Mouse (Mus musculus): ENCODE measurements around the gene Gfpt1.
"Not testable (repeated sequence)": the region's sequence is repeated elsewhere in the genome, so short reads cannot be mapped to it uniquely, and the experiment has no call there.

Gene Gfpt1

DNA sequence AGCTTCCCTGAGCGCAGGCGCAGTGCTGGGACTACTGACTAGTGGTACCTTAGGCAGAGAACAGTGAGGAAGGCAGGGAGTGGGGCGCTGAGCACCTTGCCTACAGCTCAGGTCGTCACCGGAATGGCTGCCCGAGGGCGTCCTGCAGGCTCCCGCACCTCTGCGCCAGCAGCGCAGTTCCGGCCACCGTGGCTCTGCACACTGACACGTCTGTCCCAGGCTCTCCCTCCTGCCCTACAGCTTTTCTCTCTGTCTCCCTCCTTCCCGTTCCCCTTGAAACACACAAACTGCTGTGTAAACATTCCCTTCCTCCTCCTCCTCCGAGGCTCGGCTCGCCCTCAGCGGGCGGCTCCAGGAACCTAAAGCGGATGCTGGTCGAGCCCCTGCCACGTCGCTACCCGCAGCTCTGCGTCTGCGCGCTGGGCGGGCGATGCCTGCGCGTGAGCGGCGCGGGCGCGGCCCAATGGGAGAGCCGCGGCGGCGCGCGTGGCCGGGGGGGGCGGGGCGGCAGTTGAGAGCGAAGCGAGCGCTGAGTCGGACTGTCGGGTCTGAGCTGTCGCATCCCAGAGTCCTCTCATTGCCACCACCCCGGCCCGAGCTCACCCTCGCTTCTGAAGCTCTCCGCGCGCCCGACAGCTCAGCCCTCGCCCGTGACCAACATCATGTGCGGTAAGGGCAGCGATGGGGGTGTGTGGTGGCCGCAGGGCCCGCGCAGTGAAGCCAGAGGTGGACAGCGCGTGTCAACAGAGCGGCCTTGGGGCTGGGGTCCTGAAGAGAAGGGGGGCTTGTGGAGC lies at the start of gene Gfpt1:
Gene Gfpt1 (plus strand): TSS at position 510 of the 794 bp plus-strand sequence.
- peak; percentile 94 for DNase-seq (ENCODE audit: low read depth, low spot score)

DNA sequence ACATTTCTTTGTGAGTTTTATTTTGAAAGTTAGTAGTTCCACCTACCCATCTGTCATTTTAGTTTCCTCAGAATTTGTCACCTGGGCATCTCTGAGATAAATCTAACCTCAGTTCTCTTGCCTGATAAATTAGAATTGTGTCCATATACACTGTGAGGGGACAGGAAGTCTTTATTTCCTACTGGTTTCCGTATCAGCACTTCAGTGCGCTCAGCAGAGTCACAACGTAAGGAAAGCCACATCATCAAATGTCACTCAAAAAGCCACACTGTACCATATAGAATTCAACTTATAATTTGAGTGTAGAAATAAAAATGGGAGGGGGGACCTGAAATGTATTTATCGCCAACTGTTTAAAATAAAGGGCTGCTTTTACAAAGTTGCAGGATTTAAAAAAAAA lies 48.4 kb upstream of the Gfpt1 start:
- no peak for DNase-seq (ENCODE audit: low read depth, low spot score)

DNA sequence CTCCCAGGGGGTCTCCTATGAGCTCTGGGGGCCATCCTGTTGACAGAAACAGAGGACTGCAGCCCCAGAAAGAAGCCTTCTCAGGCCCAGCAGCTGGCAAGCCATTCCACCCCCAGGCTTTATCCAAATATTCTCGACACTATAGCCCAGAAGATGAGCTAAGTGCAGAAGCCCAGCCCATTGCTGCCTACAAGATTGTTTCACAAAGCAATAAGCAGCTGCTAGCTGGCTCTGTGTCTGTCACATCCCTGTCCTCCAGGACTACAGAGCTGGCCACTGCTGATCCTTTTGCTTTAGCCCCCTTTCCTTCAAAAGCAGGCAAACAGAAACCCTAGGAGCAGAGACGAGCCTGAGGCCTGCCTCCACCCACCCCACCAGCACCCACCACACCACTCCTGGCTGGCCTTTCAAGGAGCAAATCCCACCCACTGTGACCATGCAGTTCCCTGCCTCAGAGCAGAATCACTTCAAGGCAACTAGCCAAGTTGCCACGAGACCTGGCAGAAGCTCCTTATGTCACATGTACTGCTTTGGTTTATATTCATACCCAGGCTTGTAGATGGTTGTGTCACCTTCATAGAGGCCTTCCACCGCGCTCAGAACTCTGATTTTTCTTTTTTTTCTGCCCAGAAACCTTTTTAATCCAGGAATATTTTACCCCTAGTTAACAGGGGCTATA lies 45.9 kb upstream of the Gfpt1 start:
- DNase-seq (ENCODE audit: low read depth, low spot score) = no peak

DNA sequence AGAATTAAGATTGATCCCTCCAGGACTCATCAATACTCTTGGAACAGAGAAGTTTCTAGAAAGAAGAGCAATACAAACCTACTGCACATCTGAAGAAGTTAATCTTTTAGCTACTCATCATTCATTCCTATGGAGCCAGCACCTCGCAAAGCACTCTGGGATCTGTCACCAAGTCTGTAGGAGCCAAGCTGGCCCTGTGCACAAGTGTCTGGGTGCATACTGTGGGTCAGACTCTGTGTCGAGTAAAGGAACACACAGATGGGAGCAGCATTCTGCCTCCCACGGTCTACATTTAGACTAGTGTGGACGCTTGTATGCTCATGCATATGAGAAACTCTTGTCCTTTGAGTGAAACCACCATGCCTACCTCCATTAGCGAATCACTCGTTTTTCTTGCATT lies 45.3 kb upstream of the Gfpt1 start:
- no peak for DNase-seq (ENCODE audit: low read depth, low spot score)

DNA sequence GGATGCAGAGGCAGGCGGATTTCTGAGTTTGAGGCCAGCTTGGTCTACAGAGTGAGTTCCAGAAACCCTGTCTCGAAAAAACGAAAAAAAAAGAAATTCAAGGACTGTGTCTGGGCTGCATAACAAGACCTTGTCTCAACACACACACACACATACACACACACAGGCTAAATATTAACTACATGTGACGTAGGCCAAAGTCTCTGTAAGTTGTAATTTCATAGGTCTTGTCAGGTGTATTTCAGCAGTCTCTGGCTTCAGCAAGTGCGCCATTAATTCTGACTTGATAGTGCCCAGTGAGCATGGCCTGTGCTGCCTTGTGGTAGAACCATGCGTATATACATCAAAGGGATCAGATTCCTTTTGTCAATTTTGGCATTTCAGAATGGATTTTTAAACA lies 40.7 kb upstream of the Gfpt1 start:
- no peak for DNase-seq (ENCODE audit: low read depth, low spot score)

DNA sequence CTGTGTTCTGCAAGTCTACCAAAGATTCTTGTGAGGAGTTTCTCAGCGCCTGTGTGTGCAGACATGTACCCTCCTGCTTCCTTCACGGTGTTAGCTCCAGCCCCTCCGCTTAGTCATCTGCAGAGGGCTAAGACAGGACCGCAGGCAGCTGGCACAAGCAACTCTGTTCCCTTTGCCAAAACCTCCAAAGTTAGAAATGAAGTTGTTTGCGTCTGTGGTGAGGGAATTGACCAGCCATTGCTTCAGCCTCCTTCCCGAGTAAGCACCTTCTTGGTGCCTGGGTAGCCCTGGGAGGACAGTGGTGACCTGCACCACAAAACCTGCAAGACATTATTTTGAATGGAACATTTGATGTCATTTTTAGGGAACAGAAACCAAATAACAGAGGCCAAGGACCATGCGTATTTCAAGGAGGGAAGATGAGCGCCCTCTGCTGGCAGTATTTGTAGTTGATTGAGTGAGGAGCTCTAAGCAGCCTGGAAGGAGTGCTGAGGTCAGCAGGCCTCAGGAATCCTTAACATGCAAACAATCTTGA lies 40.1 kb upstream of the Gfpt1 start:
- DNase-seq (ENCODE audit: low read depth, low spot score) = peak; percentile 99

DNA sequence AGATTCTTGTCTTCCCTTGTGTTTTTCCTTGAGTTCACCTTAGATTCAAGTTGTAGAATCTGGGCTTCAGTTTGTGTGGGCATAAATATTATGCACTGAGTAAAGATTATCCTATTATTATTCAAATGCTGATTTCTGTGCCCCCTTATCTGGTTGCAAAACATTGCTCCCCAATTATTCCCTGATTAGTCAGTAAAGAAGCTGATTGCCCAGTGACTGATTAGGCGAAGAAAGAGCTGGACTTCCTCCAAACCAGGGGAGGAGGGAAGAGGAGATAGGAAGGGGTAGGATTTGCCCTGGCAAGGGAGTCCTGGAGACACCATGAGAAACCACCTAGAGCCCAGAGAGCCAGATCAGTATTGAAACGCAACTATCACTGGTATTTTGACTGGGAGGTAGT lies 38.5 kb upstream of the Gfpt1 start:
- DNase-seq (ENCODE audit: low read depth, low spot score) = no peak

DNA sequence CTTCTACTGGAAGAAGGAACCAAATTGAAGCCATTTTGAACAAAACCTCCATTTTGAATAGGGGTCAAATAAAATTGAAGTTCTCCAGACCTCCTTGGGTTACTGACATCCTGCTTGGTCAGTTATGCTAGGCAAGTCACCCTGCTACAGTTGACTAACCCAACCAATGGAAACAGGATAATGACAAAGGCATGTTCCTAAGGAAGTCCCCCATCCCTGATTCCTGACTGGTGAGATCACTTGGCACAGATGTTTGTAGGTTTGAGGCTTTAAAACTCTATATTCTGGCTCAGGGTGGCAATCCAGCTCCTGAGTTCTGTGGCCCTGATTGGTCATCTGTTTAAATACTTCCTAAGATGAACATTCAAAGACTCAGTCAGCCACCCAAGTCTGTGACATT lies 37.1 kb upstream of the Gfpt1 start:
- peak; percentile 97 for DNase-seq (ENCODE audit: low read depth, low spot score)

DNA sequence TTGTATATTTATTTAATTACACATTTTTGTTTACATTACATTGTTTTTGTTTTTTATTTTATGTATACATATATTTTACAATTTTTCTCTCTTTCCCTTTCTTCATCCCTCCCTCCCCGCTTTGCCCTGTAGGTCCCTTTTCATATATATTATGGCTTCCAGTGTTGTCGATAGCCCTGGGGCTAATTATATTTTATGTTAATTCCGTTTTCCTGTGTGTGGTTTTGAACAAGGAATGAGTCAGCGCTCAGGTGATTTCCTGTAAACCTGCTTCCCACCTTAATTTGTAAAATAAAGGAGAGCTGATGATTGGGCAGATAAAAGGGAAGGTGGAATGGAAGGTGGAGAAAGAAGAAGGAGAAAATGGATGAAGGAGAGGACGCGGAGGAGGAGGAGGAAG lies 33.8 kb upstream of the Gfpt1 start, which contains the start of gene Nfu1:
Gene Nfu1 (plus strand): TSS at position 350 of the 400 bp plus-strand sequence.
- no peak for DNase-seq (ENCODE audit: low read depth, low spot score)

DNA sequence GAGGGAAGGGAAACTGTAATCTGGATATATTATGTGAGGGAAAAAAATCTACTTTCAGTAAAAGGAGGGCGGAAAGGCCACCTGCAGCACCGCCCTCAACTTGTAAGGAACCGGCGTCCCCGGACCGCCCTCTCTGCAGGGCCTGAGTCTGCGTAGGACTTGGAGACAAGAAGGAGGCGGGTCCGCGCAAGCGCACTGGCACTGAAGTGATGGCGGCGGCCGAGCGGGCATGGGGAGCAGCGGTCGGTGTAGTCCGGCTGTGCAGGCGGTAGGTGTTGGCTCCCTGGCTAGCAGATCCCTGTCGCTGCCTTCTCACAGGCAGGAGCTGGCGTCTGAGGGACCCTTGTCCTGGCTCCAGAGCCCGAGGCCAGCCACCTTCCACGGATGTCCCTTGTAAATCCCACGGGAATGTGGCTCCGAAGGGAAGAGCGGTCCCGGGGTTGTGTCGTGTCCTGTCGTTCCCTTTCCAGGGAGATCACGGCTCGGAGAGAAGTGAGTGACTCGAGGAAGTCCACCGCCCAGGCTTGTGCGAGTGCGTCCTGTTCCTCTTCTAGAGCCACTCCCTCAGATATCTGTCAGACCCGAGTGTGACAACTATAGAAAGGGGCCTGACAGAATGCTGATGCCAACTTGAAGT lies 32.8 kb upstream of the Gfpt1 start:
- peak; percentile 98 for DNase-seq (ENCODE audit: low read depth, low spot score)

DNA sequence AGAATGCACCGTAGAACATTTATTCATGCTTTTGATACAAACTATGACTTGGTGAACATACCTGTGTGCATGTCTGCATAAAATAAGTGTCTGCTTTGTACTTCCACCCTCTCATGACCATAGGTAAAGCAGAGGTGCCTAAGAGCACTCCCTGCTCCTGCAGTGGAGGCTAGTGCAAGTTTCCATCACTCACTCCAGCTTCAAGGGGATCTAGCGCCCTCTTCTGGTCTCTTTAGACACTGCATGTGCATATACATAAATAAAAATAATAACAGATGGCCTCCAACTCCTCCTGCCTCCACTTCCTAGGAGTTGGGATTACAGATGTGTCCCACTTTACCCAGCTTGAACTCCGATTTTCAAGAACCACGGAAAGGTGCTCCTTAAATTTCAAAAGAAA lies 25.7 kb upstream of the Gfpt1 start:
- peak; percentile 90 for DNase-seq (ENCODE audit: low read depth, low spot score)

DNA sequence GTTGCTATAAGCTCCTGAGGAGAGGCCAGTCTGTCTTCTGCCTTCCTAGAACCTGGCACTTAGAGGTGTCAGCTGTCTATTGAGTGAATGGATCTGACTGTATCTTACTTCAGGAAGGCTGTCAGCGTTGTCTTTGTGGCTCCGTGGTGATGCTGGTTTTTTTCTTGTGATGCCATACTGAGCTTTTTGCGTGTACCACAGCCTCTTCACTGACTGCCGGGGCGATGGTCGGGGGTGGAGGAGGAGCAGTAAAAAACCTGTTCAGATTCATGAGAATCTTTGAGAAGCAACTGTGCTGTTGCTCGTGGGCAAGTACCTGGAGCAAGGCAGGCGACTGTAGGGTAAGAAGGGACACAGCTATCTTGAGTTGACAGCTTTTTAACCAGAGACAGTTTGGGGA lies 23.8 kb upstream of the Gfpt1 start:
- no peak for DNase-seq (ENCODE audit: low read depth, low spot score)

DNA sequence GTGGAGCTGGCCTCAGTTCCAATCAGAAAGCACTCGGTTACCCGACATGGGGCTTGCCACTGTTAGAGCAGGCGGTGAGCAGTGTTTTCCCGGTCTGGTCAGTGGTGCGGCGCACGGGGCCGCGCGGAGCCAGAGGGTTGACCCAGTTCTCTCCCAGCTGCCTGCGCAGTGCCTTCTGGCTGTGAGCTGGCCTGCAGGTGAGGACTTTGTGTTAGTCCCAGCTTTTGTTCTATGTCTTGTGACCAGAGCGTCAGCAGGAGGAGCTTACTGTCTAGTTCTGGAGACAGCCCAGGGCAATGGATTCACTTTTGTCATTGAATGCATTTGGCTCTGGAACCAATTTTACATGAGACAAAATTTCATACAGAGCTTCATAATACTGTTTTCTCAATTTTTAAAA lies 20.9 kb upstream of the Gfpt1 start:
- no peak for DNase-seq (ENCODE audit: low read depth, low spot score)

DNA sequence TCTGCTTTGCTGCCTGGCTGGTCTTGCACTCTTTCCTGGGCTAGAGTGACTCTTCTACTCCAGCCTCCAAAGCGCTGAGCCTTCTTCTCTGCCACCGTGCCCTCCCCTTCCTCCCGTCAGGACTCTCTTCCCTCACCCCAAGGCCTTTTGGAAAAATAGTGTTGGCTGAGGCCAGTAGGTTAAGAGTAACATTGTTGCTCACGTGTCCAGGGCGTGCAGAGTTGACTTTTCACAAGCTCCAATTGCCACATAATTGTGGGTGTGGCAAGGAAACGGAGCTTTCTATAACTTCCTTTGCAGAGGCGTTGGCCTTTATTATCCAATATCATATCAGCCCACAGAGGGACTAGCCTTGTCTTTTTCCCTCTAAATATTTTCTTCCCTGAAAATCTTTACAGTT lies 15.7 kb upstream of the Gfpt1 start:
- DNase-seq (ENCODE audit: low read depth, low spot score) = no peak

DNA sequence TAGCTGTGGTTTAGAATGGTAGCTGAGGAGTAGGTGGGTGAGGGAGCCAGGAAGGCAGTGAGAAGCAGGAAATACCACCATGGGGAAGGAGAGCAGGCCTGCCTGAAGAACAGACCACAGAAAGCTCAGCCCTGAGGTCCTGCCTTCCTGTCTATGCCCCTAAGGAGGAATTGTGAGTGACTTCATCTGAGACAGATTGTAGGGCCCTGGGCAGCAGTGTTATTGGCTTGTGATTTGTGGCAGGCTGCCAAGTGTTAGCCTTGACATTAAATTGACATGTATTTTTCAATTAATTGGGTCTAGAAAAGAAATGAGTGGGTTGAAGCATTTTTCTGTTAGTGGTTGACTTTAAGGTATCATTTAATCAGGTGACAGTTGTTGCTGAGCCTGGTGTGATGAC lies 13.8 kb upstream of the Gfpt1 start:
- no peak for DNase-seq (ENCODE audit: low read depth, low spot score)

DNA sequence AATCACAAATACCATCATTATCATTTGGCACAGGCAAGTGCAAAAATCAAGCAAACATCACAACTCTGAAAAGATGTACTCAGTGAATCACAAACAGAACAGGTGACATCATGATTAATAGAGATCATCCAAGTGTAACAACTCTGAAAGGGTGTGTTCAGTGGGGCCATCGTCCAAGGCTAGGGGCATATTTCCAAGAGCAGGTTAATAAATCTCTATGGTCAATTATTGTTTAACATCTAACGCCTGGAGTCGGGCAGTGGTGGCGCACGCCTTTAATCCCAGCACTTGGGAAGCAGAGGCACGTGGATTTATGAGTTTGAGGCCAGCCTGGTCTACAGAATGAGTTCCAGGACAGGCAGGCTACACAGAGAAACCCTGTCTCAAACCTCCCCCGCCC lies 11.3 kb upstream of the Gfpt1 start:
- DNase-seq (ENCODE audit: low read depth, low spot score) = not testable (repeated sequence)

DNA sequence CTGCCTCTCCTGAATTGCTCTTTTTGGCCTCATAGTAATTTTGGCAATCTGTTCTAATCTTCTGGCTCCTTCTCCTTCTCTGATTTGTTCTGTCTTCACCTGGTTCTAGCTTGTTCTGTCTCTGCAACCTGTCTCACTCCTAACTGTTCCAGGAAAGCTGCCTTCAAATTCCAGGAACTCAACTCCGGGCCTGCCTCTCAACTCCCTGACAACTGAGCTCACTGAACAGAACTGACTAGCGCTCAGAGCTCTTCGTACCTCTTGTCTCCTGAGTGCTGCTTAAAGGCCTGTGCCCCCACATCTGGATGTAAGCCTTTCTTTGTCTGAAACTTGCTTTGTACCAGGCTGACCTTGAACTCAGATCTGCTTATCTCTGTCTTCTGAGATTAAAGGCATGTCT lies 10.2 kb upstream of the Gfpt1 start:
- no peak for DNase-seq (ENCODE audit: low read depth, low spot score)

DNA sequence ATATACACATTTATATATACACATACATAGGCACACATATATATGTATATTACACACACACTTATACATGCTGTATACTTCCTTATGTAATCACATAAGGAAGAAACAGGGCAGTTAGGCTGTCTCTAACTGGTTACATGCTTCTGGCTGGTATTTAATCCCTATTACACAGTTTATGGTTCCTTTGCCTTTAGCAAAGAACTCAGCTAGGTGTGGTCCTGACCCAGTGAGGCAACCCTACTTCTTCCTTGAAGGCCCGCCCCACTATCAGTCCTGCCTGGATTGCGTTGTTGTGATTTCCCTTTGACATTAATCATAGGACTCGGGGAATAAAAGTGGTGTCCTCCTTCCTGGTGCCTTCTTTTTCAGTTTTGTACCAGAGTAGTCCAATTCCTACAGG lies 8.3 kb upstream of the Gfpt1 start:
- no peak for DNase-seq (ENCODE audit: low read depth, low spot score)

DNA sequence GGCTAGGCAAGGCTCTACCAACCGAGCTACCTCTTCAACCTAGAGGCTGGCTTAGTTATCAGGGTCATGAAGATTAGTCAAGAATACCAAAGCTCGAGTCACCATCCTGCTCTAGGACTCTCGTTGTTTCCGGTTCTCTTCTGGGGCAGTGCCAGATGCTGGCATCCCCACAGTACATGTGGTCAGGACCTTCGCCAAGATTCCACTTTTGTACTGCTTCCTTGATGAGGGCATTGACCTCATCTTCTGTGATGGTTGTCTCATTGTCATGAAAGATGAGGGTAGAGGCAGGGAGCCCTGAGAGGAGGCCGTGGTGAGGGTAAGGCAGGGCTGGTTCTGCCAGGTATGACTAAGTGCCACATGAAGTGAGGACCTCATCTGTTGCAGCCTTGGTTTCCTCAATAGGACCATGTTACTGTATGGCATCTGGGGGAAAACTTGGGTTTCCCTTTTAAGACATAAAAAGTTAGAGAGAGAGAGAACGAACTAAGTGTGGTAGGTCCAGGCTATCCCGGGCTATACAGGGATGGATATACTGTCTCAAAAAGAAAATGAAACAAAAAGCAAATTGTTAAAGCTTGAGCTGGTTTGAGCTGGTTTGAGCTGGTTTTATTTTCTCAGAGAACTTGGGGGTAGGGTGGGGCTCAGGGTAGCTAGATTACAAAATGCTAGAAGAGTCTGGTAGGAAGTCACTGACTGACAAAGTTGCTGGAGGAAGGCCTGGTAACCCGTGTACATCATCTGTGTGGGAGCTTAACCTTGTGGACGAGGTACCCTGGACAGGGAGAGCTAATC lies 4.6 kb upstream of the Gfpt1 start:
- DNase-seq (ENCODE audit: low read depth, low spot score) = peak; percentile 98

DNA sequence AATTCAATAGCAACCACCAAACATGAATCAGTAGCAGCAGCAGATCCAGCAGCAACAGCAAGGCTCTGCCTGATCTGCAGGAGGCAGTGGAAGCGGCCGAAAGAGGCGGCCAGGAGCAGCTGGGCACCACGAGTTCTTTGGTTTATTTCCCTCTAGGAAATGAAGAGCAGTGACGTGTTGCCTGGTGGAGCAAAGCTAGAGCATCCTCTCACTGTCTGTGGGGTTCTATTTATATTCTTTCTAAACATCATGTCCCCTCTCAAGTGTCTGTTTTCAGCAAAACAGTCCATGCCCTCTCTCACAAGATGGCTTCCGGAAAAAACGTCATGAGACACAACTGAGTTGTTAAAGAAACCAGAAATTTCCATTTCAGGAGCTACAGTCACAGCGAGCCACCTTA lies 3.5 kb upstream of the Gfpt1 start:
- DNase-seq (ENCODE audit: low read depth, low spot score) = no peak

DNA sequence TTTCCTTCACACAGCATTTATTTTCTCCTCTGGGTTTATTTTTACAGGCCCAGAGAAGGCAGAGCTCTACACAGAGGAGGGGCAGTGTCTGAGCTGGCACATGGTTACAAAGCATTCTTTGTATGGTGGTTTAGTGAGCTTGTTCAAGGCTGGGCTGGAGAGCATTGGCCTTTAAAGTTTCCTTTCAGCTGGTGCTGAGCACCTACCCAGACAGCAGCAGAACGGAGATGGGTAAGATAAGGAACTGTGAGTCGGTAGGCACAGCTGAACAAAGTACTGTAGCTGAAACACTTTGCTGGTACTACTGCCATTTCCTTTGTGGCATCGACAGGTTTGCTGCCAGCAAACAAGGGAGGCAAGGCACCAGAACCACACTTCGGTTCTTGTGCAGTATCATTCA lies 1.7 kb upstream of the Gfpt1 start:
- DNase-seq (ENCODE audit: low read depth, low spot score) = peak; percentile 61

DNA sequence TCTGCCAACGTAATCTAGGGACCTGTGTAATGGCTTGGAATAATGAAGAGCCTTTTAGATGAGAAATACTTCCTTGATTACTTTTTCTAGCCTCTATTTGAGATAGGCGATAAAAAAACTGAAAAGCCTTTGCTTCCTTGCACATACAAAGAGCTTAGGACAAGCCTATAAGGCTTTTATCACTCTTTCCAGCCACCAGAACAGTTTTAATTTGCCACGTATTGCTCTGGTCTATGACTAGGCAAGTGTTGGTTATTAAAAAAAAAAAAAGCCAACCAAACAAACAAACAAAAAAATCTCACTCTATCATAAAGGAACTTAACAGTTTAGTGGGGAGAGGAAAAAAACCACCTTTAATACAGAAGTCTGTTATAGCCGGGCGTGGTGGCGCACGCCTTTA lies 1.2 kb upstream of the Gfpt1 start:
- peak; percentile 23 for DNase-seq (ENCODE audit: low read depth, low spot score)
